Mouse (Mus musculus): ENCODE results near the gene Jade2. TPM values are rescaled to one million over a fixed set of nuclear protein-coding genes. Genes with fewer than 3 reads are reported as not detected.

Jade2 gene
- polyA plus RNA-seq, 1 experiment from 2014 or later = 1.3 TPM

GRCm38 (mm10) chr11:51768296-51768695, 89.2 kb downstream of the Jade2 start:
- WGBS = 69% methylated on average over 5 of the region's 5 CpGs
- Histone ChIP-seq H3K36me3 (ENCODE audit: control insufficient read depth, insufficient read depth, low read length) (no peaks in the 10 kb centered on the region), H3K4me3 (ENCODE audit: low read depth, low read length) (no peak overlapping the region), H3K27ac (replicated peaks) (peak overlapping the region; percentile 70), H3K9me3 (ENCODE audit: control insufficient read depth, low read length) (no peaks in the 10 kb centered on the region), H3K4me2 (replicated peaks; ENCODE audit: low read depth) (no peak overlapping the region), H3K27me3 (ENCODE audit: control insufficient read depth, insufficient read depth, low read length) (no peaks in the 10 kb centered on the region), H3K9ac (ENCODE audit: low read length) (no peak overlapping the region), H3K4me1 (replicated peaks; ENCODE audit: control insufficient read depth, insufficient read depth) (peaks cover 4% of the 10 kb centered on the region)
- DNase-seq (ENCODE audit: low spot score) (no peak), ATAC-seq (ENCODE audit: low FRiP score, low TSS enrichment) (peak; percentile 70)
- TF ChIP-seq EP300 (optimal IDR thresholded peaks at IDR 0.05) (no peak), CTCF (IDR thresholded peaks at IDR 0.05; ENCODE audit: low read depth) (no peak)

DNA sequence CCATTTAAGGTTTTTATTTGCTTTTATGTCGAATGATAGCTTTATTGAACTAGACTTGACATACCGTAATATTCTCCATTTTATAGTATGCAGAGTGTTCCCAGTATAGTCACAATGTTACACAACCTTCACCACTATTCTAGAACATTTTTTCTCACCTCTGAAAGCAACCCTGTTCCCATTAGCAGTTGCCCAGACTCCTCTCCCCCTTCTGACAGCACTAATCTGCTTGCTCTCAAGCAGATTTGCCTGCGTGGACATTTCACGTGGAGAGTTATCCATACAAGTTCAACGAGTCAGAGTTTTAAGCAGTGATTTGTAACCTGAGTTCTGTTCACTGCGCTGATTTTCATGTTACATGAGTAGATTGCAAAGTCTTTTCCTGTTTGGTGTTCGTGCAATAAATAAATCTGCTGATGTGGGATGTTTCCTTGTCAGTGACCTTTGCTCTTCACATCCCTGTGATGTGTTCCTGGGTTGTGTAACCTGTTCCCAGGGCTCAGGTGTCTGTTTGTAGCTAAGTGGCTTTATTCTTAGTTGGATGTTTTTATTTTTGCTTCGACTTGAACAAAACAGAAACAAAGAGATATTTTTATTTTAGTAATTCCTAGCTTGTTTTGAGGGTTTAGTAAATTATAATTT, 89.8 kb downstream of the Jade2 start:
- H3K9ac ChIP-seq (ENCODE audit: low read length) = no peak overlapping the region
- TF ChIP-seq EP300 (optimal IDR thresholded peaks at IDR 0.05) = no peak
- TF ChIP-seq CTCF (IDR thresholded peaks at IDR 0.05; ENCODE audit: low read depth) = no peak
- H3K27me3 ChIP-seq (ENCODE audit: control insufficient read depth, insufficient read depth, low read length) = no peaks in the 10 kb centered on the region
- 60% methylated on average over 8 of the region's 8 CpGs for WGBS
- H3K36me3 ChIP-seq (ENCODE audit: control insufficient read depth, insufficient read depth, low read length) = no peaks in the 10 kb centered on the region
- no peaks in the 10 kb centered on the region for H3K9me3 ChIP-seq (ENCODE audit: control insufficient read depth, low read length)
- H3K27ac ChIP-seq (replicated peaks) = no peak overlapping the region; the same call in 1 of the 2 replicates
- H3K4me1 ChIP-seq (replicated peaks; ENCODE audit: control insufficient read depth, insufficient read depth) = peaks cover 4% of the 10 kb centered on the region
- DNase-seq (ENCODE audit: low spot score) (no peak), ATAC-seq (ENCODE audit: low FRiP score, low TSS enrichment) (no peak; the same call in 1 of the 2 replicates)
- no peak overlapping the region for H3K4me2 ChIP-seq (replicated peaks; ENCODE audit: low read depth)
- H3K4me3 ChIP-seq (ENCODE audit: low read depth, low read length) = no peak overlapping the region

GRCm38 (mm10) chr11:51764816-51765215, 92.6 kb downstream of the Jade2 start:
- Histone ChIP-seq H3K4me1 (replicated peaks; ENCODE audit: control insufficient read depth, insufficient read depth) (peaks cover 4% of the 10 kb centered on the region), H3K9ac (ENCODE audit: low read length) (no peak overlapping the region; the same call in 1 of the 2 replicates), H3K27ac (replicated peaks) (no peak overlapping the region), H3K4me2 (replicated peaks; ENCODE audit: low read depth) (peak overlapping the region; percentile 86), H3K4me3 (ENCODE audit: low read depth, low read length) (peak overlapping the region; percentile 94; the same call in 1 of the 2 replicates), H3K36me3 (ENCODE audit: control insufficient read depth, insufficient read depth, low read length) (no peaks in the 10 kb centered on the region), H3K9me3 (ENCODE audit: control insufficient read depth, low read length) (no peaks in the 10 kb centered on the region), H3K27me3 (ENCODE audit: control insufficient read depth, insufficient read depth, low read length) (no peaks in the 10 kb centered on the region)
- 63% methylated on average over 4 of the region's 4 CpGs for WGBS
- no peak for ATAC-seq (ENCODE audit: low FRiP score, low TSS enrichment)
- no peak for DNase-seq (ENCODE audit: low spot score)
- TF ChIP-seq CTCF (IDR thresholded peaks at IDR 0.05; ENCODE audit: low read depth) (no peak), EP300 (optimal IDR thresholded peaks at IDR 0.05) (no peak)

DNA sequence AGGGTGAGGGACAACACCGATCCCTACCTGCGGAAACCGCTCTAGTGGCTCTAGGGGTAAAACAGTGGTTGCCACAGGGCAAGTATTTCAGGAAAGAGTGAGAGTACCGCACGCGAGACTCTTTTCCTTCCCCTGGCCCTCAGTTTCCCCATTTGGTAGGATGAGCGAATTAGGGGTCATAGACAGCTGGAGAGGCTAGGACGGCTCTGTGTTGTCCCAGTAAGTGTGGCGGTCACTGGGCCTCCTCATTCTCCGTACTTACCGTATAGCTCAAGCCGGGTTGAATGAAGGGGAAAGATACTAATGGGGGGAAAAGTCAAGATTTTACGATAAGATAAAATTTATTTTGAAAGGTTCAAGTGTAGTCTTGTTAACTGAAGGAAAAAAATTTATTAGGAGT, 93.5 kb downstream of the Jade2 start:
- peaks cover 4% of the 10 kb centered on the region for H3K4me1 ChIP-seq (replicated peaks; ENCODE audit: control insufficient read depth, insufficient read depth)
- TF ChIP-seq EP300 (optimal IDR thresholded peaks at IDR 0.05) = no peak
- TF ChIP-seq CTCF (IDR thresholded peaks at IDR 0.05; ENCODE audit: low read depth) = no peak
- peak overlapping the region; percentile 93 for H3K9ac ChIP-seq (ENCODE audit: low read length)
- H3K36me3 ChIP-seq (ENCODE audit: control insufficient read depth, insufficient read depth, low read length) = no peaks in the 10 kb centered on the region
- ATAC-seq (ENCODE audit: low FRiP score, low TSS enrichment) = no peak
- H3K4me3 ChIP-seq (ENCODE audit: low read depth, low read length) = peak overlapping the region; percentile 94
- no peaks in the 10 kb centered on the region for H3K27me3 ChIP-seq (ENCODE audit: control insufficient read depth, insufficient read depth, low read length)
- peak overlapping the region; percentile 86 for H3K4me2 ChIP-seq (replicated peaks; ENCODE audit: low read depth)
- H3K9me3 ChIP-seq (ENCODE audit: control insufficient read depth, low read length) = no peaks in the 10 kb centered on the region
- peak overlapping the region; percentile 58; the same call in 1 of the 2 replicates for H3K27ac ChIP-seq (replicated peaks)
- no peak for DNase-seq (ENCODE audit: low spot score)
- 2% methylated on average over 13 of the region's 13 CpGs for WGBS

Other genes starting within 250 kb of the Jade2 start
- 134 and 144 TPM in 2 replicates for gene Nhp2, start 237.9 kb downstream of the Jade2 start, polyA plus RNA-seq (2015; fragmentation: Nextera tagmentation; extraction: Ambion mirVana)
- 34.6 and 35.3 TPM in 2 replicates for gene Rmnd5b, start 221.8 kb downstream of the Jade2 start, polyA plus RNA-seq (2015; fragmentation: Nextera tagmentation; extraction: Ambion mirVana)
- 16.1 and 16.8 TPM in 2 replicates for gene N4bp3, start 206.8 kb downstream of the Jade2 start, polyA plus RNA-seq (2015; fragmentation: Nextera tagmentation; extraction: Ambion mirVana)
- gene D930048N14Rik, start 206.7 kb downstream of the Jade2 start, polyA plus RNA-seq (2015; fragmentation: Nextera tagmentation; extraction: Ambion mirVana) = 2.0 and 2.3 TPM in 2 replicates
- gene 0610009B22Rik, start 168.8 kb downstream of the Jade2 start, polyA plus RNA-seq (2015; fragmentation: Nextera tagmentation; extraction: Ambion mirVana) = 95.2 and 103 TPM in 2 replicates
- gene Sec24a, start 94.0 kb downstream of the Jade2 start, polyA plus RNA-seq (2015; fragmentation: Nextera tagmentation; extraction: Ambion mirVana) = 8.3 and 8.4 TPM in 2 replicates
- gene Sar1b, start 94.0 kb downstream of the Jade2 start, polyA plus RNA-seq (2015; fragmentation: Nextera tagmentation; extraction: Ambion mirVana) = 168 and 169 TPM in 2 replicates
- 43.0 and 46.9 TPM in 2 replicates for gene Cdkn2aipnl, start 110.0 kb upstream of the Jade2 start, polyA plus RNA-seq (2015; fragmentation: Nextera tagmentation; extraction: Ambion mirVana)
- gene Ube2b, start 143.1 kb upstream of the Jade2 start, polyA plus RNA-seq (2015; fragmentation: Nextera tagmentation; extraction: Ambion mirVana) = 182 and 183 TPM in 2 replicates
- 4.8 and 5.5 TPM in 2 replicates for gene Cdkl3, start 146.6 kb upstream of the Jade2 start, polyA plus RNA-seq (2015; fragmentation: Nextera tagmentation; extraction: Ambion mirVana)
- gene Ppp2ca, start 241.0 kb upstream of the Jade2 start, polyA plus RNA-seq (2015; fragmentation: Nextera tagmentation; extraction: Ambion mirVana) = 63.8 and 66.5 TPM in 2 replicates

Measured in stomach, postnatal 0 days (tissue).